Mouse (Mus musculus) heart, embryonic 16.5 days (tissue): Measurements from ENCODE around the gene Nrgn. TPM values are rescaled to one million over a fixed set of nuclear protein-coding genes. Genes with fewer than 3 reads are reported as not detected.

Experiments
- ATAC-seq: fragments of 200-750 bp; cut with Nextera tagmentation; replicated peaks from 2 replicates; pipeline ENCODE4 v1.8.0; 2017; ENCODE audit warnings: moderate number of reproducible peaks; ENCODE audit not compliant: insufficient read depth, low FRiP score; ENCODE audit errors: extremely low read depth
- H3K27ac ChIP-seq: fragments of 300-500 bp; sonication (generic); 2 replicates; pipeline ENCODE4 v1.5.1; 2014; ENCODE audit warnings: mild to moderate bottlenecking, low read length, control low read depth, moderate library complexity
- H3K27me3 ChIP-seq: fragments of 300-500 bp; sonication (generic); 2 replicates; pipeline ENCODE4 v1.6.1; 2014; ENCODE audit warnings: low read length, mixed read lengths; ENCODE audit not compliant: control insufficient read depth, insufficient read depth
- H3K36me3 ChIP-seq: fragments of 300-500 bp; sonication (generic); 2 replicates; pipeline ENCODE4 v1.6.1; 2014; ENCODE audit not compliant: control insufficient read depth, insufficient read depth
- H3K4me1 ChIP-seq: fragments of 300-500 bp; sonication (generic); 2 replicates; pipeline ENCODE4 v1.6.1; 2014; ENCODE audit warnings: low read length, mixed read lengths; ENCODE audit not compliant: control insufficient read depth, insufficient read depth
- H3K4me2 ChIP-seq: fragments of 300-500 bp; sonication (generic); 2 replicates; pipeline ENCODE4 v1.6.1; 2014; ENCODE audit warnings: low read depth, mild to moderate bottlenecking, control low read depth, low read length
- H3K4me3 ChIP-seq: fragments of 300-500 bp; sonication (generic); 2 replicates; pipeline ENCODE4 v1.5.1; 2014; ENCODE audit warnings: mild to moderate bottlenecking, control low read depth, low read length
- H3K9ac ChIP-seq: fragments of 300-500 bp; sonication (generic); 2 replicates; pipeline ENCODE4 v1.6.1; 2014; ENCODE audit warnings: low read length, control low read depth
- H3K9me3 ChIP-seq: fragments of 300-500 bp; sonication (generic); replicated peaks from 2 replicates; pipeline ENCODE4 v1.6.1; 2016; ENCODE audit warnings: low read length; ENCODE audit not compliant: control insufficient read depth
- WGBS: fragments of 180-500 bp; shearing (Covaris S2); extraction: QIAGEN DNeasy Blood & Tissue Kit; methylation state at CpG from one replicate; pipeline ENCODE4 v1.1.7; 2014; 5-methylcytosine and 5-hydroxymethylcytosine counted together
- polyA plus RNA-seq: library from polyadenylated mRNA; unstranded; fragments of >200 nt; fragmentation: Nextera tagmentation; extraction: Ambion mirVana; gene quantifications from 2 replicates; pipeline ENCODE4 v1.2.1, GENCODE M21; 2015

Nrgn gene
- polyA plus RNA-seq, 1 experiment from 2014 or later, result 4.3 TPM

DNA sequence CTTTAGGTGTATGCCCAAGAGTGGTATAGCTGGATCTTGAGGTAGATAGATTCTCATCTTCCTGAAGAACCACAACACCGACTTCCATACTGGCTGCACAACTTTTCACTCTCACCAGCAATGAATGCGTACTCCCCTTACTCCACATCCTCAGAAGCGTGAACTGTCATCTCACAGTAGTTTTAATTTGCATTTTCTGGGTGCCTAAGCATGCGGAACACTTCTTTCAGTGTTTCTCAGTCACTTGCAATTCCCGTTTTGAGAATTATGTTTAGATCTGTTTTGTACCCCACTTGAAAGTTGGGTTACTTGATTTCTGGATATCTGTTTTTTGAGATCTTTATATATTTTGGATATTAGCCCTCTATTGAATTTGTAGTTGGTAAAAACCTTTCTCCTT lies 30.9 kb upstream of the Nrgn start:
- H3K4me3 ChIP-seq, result no peak overlapping the region
- H3K27ac ChIP-seq, result no peak overlapping the region
- no peak overlapping the region for H3K4me2 ChIP-seq
- no peaks in the 10 kb centered on the region for H3K4me1 ChIP-seq
- no peaks in the 10 kb centered on the region for H3K27me3 ChIP-seq
- whole genome bisulfite sequencing, result 84% methylated on average over 5 of the region's 5 CpGs
- no peaks in the 10 kb centered on the region for H3K36me3 ChIP-seq
- H3K9me3 ChIP-seq, result 0 out of 2 replicates have a peak, but pooled peaks cover 4% of the 10 kb centered on the region
- H3K9ac ChIP-seq, result no peak overlapping the region
- no peak for ATAC-seq

DNA sequence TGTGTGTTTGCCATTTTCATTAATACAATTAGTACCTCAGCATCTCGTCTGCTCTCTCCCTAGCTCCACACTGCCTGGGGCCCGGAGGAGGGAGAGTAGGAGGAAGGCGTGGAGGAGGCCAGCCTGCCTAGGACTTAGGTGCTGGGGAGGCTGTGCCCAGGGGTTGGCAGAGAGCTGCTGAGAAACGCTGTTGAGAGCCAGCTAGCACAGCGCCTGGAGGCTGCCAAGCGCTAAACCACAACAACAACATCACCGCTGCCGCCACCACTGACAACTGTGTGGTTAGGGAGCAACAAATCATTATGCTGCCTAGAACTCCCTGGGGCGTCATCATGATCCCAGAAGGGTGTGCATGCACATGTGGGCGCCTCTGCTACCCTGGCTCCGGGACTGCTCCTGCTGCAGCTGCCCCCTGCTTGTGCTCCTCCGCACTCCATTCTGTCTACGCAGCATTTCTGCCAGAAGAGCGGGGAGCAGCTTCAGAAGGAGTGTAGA lies 23.8 kb upstream of the Nrgn start:
- Histone ChIP-seq H3K4me2 (peak overlapping the region; percentile 45), H3K4me3 (no peak overlapping the region), H3K36me3 (no peaks in the 10 kb centered on the region), H3K27ac (no peak overlapping the region), H3K9ac (no peak overlapping the region), H3K27me3 (no peaks in the 10 kb centered on the region), H3K9me3 (no peaks in the 10 kb centered on the region), H3K4me1 (0 out of 2 replicates have a peak, but pooled peaks cover 2% of the 10 kb centered on the region)
- 28% methylated on average over 14 of the region's 14 CpGs for WGBS
- no peak for ATAC-seq

DNA sequence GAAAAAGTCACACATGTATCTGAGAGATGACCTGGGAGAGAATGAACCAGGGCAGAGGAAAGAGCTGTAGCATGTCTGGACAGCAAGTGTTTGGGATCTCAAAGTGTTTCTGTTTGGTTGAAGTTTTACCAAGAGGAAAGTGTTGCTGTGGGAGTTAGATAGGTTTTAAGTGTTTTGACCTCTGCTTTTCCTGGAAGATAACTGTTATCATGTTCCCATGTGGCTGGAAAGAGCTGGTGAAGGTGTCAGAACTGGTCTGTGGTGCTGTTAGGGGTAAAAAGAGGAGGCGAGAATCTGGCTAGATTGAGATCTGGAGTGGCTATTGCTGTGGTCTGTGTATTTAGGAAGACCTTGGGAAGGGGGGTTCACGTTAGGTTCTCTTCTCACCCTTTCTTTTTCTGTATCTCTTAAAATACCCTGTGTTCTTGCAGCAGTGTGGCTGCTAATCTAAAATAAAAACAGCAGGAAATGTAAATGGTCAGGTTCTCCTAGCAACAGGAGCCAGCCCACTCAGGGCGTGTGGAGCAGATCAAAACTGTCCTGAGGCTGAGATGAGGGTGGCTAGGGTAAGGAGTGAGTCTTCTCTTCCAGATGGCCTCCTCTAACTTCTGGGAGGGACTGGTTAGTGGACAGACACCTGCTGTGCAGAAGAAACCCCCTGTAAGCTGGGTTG lies 19.6 kb upstream of the Nrgn start:
- Histone ChIP-seq H3K4me2 (no peak overlapping the region), H3K36me3 (no peaks in the 10 kb centered on the region)

DNA sequence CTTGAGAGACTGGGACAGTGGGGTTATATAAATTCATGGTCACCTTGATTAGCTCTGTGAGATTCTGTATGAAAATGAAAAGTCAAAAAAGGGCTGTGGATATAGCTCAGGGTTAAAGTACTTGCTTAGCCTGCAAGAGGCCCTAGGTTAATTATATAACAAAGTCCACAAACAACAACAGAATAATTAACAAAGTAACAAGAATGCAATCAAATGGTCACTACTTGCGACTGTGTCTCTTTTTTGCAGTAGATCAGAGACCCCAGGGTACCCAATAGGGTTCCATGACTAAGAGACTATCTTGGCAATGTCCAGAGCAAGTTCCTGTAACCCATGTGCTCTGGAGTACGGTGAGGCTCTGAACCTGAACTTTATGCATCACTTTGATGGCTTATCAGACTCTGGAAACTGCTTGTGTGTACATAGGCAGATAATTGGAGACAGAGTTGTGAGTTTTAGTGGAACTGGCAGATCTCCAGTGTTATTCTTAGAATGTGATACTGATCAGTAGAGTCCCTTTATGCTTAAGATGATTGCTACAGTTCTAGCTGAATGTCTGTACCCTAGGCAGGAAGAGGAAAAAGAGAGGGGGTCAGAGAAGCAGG lies 16.6 kb upstream of the Nrgn start:
- no peak for ATAC-seq
- H3K4me2 ChIP-seq, result no peak overlapping the region
- H3K27me3 ChIP-seq, result no peaks in the 10 kb centered on the region
- no peaks in the 10 kb centered on the region for H3K9me3 ChIP-seq
- H3K4me1 ChIP-seq, result peaks cover 17% of the 10 kb centered on the region
- H3K9ac ChIP-seq, result no peak overlapping the region
- H3K36me3 ChIP-seq, result no peaks in the 10 kb centered on the region
- 65% methylated on average over 2 of the region's 2 CpGs for WGBS
- H3K4me3 ChIP-seq, result no peak overlapping the region
- H3K27ac ChIP-seq, result no peak overlapping the region

More for the DNA sequence above, 19.6 kb upstream of the Nrgn start:
- WGBS, result 17% methylated on average over 3 of the region's 3 CpGs
- Histone ChIP-seq H3K27ac (no peak overlapping the region), H3K27me3 (no peaks in the 10 kb centered on the region), H3K9ac (no peak overlapping the region), H3K4me1 (peaks cover 15% of the 10 kb centered on the region), H3K4me3 (no peak overlapping the region), H3K9me3 (no peaks in the 10 kb centered on the region)
- ATAC-seq, result no peak

GRCm38 (mm10) chr9:37568605-37569214 lies 16.0 kb upstream of the Nrgn start:
- no peak for ATAC-seq
- Histone ChIP-seq H3K9ac (no peak overlapping the region), H3K27me3 (no peaks in the 10 kb centered on the region), H3K27ac (no peak overlapping the region), H3K4me3 (no peak overlapping the region), H3K4me2 (peak overlapping the region; percentile 56; the same call in 1 of the 2 replicates), H3K4me1 (peaks cover 17% of the 10 kb centered on the region), H3K36me3 (no peaks in the 10 kb centered on the region), H3K9me3 (no peaks in the 10 kb centered on the region)
- 41% methylated on average over 4 of the region's 4 CpGs for WGBS

DNA sequence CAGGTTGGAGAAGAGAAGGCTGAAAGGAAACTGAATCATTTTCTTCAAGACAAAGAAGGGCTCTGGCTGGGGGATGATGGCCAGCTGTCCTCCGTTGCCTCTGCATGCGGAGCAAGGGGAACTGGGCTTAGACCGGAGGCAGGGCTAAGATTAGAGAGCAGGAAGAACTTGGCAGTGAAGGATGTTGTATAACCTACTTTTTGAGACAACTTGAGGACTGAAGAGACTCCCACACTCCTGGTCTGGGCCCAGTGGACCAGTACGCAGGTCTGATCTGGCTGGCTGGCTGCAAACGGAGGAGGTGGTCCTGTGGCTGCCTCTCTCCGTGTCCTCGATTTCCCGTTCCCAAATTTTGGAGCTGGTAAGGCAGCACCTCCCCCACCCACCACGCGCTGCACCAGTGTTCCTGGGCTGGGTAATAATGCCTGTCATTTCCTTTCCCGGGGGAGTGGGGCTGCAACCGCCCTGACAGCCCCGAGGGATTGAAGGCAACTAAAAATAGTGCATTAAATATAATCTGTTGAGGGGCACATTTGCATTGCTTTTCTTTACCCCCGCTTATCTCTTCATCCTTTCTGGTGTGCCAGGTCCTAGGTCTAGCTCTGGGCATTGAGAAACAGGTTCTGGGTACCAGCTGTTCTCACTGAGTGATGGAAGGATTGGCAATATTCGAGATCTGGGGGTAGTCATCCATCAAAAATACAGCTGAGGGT lies 15.3 kb upstream of the Nrgn start:
- peak; percentile 42 for ATAC-seq
- H3K4me1 ChIP-seq, result peaks cover 17% of the 10 kb centered on the region
- H3K9me3 ChIP-seq, result no peaks in the 10 kb centered on the region
- peak overlapping the region; percentile 47 for H3K9ac ChIP-seq
- 21% methylated on average over 15 of the region's 15 CpGs for WGBS
- H3K27me3 ChIP-seq, result no peaks in the 10 kb centered on the region
- peak overlapping the region; percentile 7; the same call in 1 of the 2 replicates for H3K4me3 ChIP-seq
- peak overlapping the region; percentile 27 for H3K27ac ChIP-seq
- no peaks in the 10 kb centered on the region for H3K36me3 ChIP-seq
- H3K4me2 ChIP-seq, result peak overlapping the region; percentile 56

DNA sequence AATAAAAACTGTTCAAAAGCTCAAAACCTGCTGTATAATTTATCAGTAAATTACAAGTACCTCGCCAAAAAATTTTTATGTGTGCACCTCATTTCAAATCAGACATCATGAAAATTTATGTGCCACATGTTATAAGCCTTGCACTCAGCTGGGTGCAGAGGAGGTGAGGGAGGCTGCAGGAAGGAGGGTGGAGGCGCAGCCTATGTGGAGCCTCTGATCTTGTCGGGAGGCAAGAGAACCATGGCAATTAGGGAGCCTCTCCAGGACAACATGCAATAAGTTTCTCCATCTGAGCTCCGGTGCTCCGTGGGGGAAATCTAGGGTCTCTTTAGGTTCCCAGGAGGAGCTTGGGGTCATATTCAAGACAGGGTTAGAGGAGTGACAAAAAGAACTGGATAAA lies 14.8 kb upstream of the Nrgn start:
- Histone ChIP-seq H3K27me3 (no peaks in the 10 kb centered on the region), H3K4me2 (peak overlapping the region; percentile 56), H3K36me3 (no peaks in the 10 kb centered on the region), H3K4me3 (no peak overlapping the region), H3K9me3 (no peaks in the 10 kb centered on the region), H3K9ac (no peak overlapping the region; the same call in 1 of the 2 replicates), H3K4me1 (peaks cover 17% of the 10 kb centered on the region), H3K27ac (peak overlapping the region; percentile 27; the same call in 1 of the 2 replicates)
- WGBS, result 44% methylated on average over 5 of the region's 5 CpGs
- ATAC-seq, result no peak

DNA sequence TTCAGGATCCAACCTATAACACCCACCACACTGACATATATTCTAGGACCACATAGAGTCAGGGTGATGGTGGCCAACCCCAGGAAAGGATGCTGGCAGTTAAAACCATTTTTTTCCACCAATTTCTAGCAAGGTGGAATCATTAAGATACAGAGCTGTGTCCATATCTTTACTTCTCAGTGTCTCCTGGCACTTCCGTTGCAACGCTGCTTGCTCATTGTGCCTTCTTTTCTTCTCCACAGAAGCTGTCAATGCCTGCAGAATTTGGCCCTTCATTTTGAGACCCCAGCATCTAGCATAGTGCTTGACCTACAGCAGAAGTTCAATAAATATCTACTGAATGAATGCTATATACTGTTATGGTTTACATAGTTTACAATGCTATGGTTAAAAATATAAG lies 14.3 kb upstream of the Nrgn start:
- 79% methylated on average over 2 of the region's 2 CpGs for WGBS
- Histone ChIP-seq H3K27ac (no peak overlapping the region), H3K36me3 (no peaks in the 10 kb centered on the region), H3K4me3 (no peak overlapping the region), H3K27me3 (no peaks in the 10 kb centered on the region), H3K9ac (no peak overlapping the region), H3K4me2 (no peak overlapping the region), H3K9me3 (no peaks in the 10 kb centered on the region), H3K4me1 (peaks cover 15% of the 10 kb centered on the region)
- ATAC-seq, result no peak
